Mouse (Mus musculus) olfactory bulb, adult 2 months (tissue): Measurements from ENCODE around the gene Uhrf1bp1.

Source experiments
- CTCF ChIP-seq: fragments of 200-500 bp; IDR thresholded peaks from 2 replicates; pipeline ENCODE4 v1.5.1; 2012; ENCODE audit warnings: low read depth, mild to moderate bottlenecking, low read length, moderate library complexity; ENCODE audit not compliant: insufficient read depth
- POLR2A ChIP-seq: fragments of 200-500 bp; IDR thresholded peaks from 2 replicates; pipeline ENCODE4 v1.6.1; 2012; ENCODE audit warnings: mild to moderate bottlenecking, low read depth, low read length, moderate library complexity; ENCODE audit not compliant: insufficient read depth

DNA sequence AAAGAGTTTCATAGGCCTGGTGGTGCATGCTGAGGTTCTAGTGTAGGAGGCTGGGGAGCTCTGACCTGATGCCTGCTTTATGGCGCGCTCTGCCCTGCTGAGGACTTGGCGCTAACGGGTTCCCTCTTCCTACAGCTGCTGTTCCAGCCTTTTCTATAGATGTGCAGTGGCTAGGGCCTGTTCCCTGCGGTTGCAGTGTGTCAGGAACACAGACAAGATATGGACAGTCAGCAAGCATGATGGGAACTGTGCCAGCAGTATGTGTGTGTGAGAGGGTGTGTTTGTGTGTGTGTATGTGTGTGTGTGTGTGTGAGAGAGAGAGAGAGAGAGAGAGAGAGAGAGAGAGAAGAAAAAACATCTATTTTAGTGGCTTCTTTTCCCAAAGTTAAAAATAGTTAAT is 82.8 kb downstream of the Uhrf1bp1 start:
- TF ChIP-seq POLR2A (no peak), CTCF (no peak)
